Mouse (Mus musculus): ENCODE measurements around the gene Lsg1.

Gene Lsg1

DNA sequence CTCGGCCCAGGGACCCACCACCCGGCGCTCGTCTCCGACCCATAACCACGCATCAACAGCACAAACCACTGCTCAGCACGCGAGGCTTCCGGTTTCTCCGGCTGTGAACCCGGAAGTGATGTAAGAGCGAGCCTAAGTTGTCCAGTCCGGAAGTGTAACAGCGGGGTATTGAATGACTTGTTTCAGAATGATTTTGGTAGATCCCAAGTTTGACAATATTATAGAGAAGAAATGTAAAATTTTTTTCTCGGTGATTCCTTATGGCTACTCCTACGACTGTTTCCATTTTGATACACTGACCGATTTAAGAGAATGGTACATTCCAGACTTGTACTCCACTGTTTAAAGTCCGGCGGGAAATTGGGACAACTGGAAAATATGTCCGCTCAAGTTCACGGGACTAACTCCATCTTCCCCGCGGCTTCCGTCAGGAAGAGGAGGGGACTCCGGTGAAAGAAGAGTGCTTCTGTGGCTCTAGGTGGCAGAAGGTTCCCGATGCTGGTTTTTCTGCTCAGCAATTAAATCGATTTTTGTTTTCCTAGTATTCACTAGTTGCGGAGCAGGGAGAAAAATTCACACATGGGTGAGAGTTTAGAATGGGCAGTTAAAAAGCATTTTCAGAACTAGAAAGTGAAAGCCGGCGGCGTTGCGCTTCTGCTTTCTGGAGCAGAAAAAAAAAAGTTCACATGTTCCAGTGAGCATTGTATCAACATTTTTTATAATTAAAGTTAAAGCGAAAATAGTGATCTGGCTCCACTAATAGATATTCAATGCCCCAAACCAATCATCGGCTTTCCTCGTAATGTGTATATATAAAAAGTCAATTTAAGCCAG is at the start of gene Lsg1:
TSS of gene Lsg1 (minus strand) at position 99 of the 834 bp plus-strand sequence.
- peak; percentile 80 to 85 for DNase-seq (ENCODE audit: low spot score in 2 of 2)

DNA sequence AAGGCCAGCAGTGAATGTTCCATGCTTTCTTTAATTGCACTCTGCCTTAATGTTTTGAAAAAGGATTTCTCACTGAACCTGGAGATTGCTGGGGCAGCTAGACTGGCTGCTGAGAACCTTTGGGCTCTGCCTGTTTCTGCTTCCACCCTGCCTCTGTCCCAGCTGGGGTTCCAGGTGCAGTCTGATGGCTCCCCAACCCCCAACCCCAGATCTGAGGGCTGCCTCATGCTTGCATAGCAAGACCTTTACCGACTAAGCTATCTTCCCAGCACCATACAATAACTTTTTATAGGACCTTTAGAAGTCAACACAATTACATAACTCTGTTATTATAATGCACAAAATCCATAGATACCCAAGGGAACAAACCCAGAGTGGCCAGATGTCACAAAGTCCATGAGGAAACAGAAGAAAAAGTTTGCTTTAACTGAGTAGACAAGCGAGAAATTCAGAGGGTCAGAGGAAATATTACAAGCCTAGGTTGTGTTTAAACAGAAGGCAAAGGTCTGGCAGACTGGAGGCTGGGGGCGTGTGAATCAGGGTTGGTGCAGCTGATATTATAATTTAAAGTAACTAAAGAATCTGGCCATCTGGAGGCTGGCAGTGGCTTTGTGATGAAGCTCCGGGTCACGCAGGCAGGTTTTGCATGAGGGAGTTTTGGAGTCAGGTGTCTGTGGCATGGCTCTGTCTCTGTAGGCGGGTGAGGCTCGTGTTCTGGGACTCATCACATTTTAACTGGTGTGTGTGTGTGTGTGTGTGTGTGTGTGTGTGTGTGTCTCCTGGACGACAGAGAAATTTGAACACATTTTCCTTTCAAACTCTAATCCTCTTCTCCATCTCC is 46.7 kb upstream of the Lsg1 start:
- DNase-seq (ENCODE audit: low spot score in 2 of 2): no peak

DNA sequence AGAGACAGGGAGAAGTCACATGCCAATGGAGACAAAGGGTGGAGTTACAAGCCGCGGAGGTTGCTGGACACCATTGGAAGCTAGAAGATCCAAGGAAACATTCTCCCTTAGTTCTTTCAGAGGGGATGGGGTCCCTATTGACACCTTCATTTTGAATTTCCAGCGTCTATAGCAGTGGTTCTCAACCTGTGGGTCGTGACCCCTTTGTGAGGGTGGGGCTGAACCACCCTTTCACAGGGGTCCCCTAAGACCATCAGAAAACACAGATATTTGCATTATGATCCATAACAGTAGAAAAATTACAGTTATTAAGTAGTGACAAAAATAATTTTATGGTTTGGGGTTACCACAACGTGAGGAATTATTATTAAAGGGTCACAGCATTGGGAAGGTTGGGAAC is 42.1 kb upstream of the Lsg1 start:
- DNase-seq (ENCODE audit: low spot score in 2 of 2): no peak

DNA sequence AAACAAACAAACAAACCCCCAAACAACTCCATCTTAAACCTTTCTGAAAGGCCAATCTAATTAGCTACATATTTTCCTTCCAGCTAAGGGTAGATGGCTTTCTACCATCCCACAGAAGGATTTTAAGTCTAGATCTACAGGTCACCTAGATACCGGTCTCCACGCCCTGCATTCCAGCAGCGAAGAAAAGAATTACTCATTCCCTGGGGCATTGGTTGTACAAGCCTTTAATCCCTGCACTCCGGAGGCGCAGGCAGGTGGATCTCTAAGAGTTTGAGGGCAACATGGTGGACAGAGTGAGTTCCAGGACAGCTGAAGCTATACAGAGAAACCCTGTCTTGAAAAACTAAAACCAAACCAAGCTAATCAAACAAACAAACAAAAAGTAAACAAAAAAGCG is 41.0 kb upstream of the Lsg1 start:
- DNase-seq (ENCODE audit: low spot score in 2 of 2): no peak

DNA sequence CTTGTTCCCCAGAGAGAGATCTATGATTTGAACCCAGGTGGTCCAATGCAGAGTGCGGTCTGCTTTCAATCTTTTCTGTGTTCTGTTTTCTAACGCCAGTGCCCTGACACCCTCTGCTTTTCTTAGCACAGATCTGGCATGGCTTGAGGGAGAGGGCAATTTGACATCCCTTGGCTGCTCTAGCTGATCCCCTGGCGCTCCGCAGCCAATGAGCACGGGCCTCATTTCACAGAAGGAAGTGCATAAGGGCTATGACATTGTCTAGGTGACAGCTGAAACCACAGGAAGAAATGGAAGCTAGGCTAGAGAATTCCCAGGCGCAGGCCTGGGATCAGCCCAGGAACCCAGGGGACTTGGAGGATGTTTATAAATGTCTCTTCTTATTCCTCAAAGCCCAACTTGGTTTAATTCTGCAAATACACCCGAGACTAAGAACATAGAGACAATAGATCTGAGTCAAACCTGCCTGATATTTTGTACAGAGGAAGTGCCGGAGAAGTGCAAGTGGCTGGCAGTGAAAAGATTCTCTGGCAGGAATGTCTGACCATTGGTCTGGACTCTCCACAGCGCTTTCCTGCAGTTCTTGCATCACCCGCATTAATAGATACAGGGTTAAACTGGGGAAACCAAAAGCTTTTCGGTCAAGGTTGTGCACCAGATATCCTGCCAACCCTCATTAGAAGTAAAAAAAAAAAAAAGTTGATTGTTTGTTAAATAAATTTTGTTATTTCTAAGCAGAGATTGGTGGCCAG is 40.4 kb upstream of the Lsg1 start:
- no peak for DNase-seq (ENCODE audit: low spot score in 2 of 2)

DNA sequence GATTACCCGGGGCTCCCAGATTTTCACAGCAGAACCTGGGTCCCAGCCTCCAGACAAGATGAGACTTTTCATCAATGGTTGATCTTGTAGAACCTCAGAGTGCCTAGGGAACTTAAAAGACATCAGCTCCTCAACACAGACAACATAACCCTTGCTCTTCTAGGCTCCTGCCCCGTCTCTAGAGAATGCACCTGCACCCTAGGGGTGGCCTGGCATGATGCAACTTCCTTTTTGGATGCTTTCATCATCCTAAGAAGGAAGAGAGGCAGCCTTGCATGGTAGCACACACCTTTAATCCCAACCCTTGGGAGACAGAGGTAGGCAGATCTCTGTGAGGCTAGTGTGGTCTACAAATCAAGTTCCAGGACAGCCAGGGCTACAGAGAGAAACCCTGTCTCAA is 37.2 kb upstream of the Lsg1 start:
- no peak for DNase-seq (ENCODE audit: low spot score in 2 of 2)

DNA sequence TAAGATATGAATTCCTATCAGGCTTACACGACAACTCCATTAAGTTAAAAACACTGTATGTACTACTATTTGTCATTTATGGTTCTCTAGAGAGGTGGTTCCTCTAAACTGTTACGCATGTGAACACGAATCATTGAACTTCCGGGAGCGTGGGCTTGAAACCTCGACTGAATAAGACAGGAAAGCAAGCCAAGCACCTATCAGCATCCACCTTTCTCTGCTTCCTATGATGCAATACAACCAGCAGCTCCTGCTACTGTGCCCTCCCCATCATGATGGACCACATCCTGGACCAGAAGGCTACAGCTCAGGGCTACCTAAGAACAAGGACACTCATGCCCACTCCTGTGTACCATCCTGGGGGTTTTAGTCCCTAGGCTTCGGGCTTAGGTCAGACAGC is 36.3 kb upstream of the Lsg1 start:
- DNase-seq (ENCODE audit: low spot score in 2 of 2): no peak

DNA sequence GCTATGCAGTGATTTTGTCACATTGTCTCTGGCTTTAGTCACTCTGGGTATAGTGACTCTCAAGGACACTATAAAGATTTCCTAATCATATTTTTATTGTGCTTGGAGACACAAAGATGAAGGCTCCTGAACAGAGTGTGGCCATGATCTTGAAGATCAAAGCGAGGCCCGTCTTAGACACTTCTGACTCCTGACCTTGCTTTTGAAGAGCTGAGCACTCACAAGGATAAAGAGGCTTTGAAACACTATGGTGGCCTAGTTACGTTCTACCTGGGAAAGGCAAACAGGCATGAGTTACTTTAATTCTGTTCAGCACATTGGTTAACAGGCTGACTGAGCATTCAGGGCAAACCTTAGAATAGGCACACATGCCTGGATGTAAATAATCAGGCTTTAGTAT is 28.9 kb upstream of the Lsg1 start:
- no peak for DNase-seq (ENCODE audit: low spot score in 2 of 2)

DNA sequence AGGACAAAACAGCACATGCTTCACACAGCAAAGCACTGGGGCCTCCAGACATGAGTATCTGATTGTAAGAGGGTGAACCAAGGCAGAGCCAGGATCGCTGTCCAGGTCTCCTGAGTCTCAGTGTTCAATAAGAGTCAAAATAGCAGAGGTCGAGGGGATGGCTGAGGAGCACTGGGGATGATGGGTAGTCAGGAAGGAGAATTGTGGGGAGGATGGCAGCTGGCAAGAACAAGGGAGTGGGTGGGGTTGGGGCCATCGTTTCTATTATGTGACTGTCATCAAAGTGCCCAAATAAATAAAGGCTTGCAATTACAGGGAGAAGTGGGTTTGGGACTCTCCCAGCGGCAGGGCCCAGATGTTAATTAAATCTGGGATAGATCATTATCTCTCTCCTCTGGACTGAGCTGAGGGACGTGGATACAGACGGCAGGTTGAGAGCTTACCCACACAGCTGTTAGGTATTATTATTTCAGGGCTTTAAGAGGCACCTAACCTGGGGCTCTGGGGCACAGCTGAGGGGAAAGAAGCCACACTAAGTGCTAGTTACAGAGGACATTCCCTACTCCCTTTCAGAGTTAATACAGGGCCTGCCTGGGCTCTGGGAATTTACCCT is 27.4 kb upstream of the Lsg1 start:
- no peak for DNase-seq (ENCODE audit: low spot score in 2 of 2)

DNA sequence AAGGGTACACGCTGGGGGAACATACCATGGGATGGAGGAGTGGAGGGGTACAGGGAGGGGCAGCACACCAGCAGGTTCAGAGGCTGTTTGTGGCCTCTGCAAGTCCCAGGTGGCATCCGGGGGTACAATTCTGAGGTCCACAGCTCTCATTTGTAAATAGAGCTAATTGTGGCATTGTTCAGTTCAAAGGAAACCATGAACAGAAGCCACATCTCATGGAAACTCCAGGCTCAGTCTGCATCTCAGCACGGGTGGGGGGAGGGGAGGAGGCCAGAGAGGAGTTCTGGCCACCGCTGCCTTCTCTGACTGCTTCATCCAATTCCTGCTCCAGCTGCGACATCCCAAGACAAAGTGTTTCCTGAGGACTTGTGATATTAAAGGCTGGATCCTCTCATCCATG is 26.7 kb upstream of the Lsg1 start:
- no peak for DNase-seq (ENCODE audit: low spot score in 2 of 2)

DNA sequence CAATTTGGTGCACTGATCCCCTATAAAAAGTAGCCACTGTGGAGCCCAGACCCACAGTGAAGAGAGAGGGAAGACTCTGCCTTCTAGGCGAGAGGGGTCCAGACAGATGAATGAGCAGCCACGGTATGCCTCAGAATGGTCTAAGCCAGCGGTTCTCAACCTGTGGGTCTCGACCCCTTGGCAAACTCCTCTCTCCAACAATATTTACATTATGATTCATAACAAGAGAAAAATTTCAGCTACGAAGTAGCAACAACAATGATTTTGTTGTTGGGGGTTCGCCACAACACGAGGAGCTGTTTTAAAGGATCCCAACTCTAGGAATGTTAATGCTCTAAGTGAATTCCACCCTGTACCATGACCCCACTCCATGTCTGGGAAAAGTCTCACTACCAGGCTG is 25.7 kb upstream of the Lsg1 start:
- no peak for DNase-seq (ENCODE audit: low spot score in 2 of 2)

DNA sequence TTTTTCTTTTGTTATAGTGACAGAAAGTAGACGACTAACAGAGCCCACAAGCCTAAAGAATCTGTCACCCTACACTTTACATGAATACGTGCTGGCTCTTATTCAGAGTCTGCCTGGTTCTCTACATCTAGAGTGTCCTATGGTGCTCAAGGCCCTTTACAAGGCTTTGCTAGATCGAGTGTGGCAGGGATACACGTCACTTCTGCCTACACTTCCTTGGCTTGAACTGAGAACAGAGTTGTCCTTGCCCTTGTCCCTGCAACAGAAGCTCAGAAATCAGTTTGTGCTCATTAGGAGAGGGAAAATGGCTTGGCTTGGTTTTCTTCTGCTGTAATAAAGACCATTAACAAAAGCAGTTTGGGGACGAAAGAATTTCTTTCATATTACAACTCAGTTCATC is 23.9 kb upstream of the Lsg1 start:
- no peak for DNase-seq (ENCODE audit: low spot score in 2 of 2)

DNA sequence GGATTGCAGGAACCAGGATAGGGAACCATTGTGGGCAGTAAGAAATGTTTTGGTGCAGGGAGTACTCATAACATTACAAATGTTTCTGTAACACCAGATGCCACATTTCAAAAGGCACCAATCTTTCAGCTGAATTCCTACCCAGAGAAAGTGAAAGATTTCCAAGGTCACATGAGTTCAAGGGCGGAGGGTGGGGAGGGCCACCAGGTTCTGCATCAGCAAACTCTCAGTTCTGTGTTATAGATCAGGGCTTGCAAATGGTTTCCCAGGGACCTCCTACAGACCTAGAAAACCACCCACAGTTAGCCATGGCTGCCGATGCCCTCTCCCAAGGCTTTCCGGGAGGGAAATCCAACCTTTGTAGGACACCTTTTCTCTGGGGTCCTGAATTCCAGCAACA is 20.5 kb upstream of the Lsg1 start:
- DNase-seq (ENCODE audit: low spot score in 2 of 2): no peak

DNA sequence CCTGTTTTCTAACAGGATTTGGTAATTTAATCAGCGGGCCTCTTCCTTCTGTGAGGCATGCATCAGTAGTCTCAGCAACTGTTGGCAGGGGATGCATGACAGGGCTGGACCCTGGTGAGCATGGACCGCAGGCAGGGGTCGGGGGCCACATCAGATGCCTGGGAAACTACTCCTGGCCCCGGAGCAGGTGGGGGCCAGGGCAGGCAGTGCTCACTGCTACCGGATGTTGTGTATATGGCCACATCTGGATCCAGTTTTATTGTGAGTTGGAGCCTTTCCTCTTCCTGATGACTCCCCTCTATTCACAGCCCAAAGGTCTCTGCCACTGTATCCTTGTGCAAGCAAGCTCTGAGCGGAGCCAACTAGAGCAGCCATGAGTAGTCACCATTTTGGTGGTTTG is 18.1 kb upstream of the Lsg1 start:
- no peak for DNase-seq (ENCODE audit: low spot score in 2 of 2)

DNA sequence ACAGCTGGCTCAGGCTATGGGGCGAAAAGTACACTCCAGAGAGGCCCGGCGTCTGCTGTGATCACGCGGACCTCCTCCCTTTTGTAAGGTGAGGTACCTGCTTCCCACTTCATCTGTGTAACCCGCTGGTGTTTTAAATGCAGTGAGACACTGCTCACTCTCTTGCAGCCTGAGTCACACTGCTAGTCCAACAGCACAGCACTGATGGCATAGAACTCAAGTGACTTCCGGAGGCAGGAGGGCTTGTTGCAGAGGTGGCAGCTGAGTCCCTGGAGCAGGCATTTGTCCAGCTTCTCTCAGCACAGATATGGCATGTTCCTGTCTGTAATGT is 17.4 kb upstream of the Lsg1 start:
- no peak for DNase-seq (ENCODE audit: low spot score in 2 of 2)

DNA sequence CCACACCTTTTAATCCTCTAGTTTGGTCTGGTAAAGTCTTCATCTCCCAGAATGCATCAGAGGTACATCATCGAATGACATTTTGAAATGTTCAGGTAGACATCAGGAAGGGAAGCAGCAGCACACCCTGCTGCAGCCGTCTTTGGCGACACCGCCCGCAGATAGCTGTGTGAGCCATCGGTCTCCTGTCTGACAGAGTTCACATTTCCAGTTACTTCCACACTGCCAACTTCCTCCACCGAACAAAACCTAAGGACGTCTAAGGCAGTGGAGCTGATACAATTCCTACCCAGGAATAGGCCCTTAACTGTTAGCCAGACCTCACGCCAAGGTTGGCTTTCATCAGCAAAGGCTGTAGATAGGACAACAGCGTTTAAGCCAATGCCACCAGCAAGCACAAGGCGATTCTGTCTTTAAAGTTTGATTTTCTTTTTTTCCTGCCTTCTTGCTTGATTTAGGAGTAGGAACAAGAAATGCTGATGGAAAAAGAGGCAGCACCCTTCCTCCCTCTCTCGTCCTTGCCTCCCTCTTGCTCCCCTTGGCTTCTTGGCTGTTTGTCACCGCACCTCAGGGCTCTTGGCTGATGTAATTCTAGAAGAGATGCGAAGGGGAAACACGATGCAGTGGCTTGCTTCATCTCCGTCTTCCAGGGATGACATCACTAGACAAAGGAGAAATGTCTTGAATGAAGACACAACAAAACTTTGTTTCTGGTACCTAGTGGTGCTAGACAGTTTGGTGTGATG is 16.8 kb upstream of the Lsg1 start:
- no peak for DNase-seq (ENCODE audit: low spot score in 2 of 2)

DNA sequence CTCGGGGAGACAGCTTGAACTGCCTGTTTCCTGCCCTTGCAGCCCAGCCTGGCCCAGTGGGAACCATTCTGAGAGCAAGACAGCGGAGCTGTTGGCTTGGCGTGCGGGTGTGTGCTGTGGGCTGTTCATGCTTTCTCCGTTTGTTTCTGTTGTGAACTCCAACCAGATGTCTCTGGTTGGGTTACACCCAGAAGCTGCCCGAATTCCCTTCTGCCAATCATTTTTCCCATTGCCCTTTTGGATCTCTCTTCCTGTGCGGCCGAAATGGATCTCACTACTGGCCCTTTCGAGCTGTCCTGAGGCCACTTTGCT is 16.1 kb upstream of the Lsg1 start:
- DNase-seq (ENCODE audit: low spot score in 2 of 2): no peak

DNA sequence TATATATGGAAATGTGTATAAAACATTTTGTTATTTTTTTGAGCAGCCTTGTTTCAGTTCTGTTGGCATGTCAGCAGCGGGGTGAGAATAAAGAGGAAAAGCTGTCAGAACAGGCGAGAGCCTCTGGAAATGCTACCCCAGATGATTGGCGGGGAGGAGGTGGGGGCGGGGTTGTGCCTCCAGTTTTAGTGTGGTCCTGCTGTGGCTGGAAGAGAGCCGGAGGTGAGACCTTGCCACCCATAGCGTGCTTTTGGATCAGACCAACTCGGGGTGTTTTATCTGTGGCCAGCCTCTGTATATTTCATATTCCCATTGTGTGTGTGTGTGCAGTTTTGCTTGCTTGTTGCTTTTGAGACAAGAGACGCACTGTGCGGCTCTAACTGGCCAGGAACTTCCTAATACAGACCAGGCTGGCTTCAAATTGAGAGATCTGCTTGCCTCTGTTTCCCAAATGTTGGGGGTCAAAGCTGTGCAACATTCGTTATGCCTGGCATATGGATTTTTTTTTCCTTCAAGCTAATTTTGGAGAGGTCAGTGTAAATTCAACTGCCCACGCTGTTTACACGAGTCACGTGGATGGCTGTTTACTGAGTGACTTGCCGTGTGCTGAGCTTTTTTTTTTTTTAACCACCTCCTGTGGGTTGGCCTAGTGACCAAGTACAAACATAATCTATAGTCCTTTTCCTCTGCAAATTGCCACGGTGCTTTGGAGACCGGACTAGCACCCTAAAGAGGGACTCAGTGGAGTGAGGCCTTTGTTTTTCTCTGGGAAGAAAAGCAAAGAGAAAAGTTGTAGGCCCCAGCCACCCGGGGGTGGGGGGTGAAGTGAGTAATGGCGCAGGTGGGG is 15.5 kb upstream of the Lsg1 start:
- DNase-seq (ENCODE audit: low spot score in 2 of 2): no peak

DNA sequence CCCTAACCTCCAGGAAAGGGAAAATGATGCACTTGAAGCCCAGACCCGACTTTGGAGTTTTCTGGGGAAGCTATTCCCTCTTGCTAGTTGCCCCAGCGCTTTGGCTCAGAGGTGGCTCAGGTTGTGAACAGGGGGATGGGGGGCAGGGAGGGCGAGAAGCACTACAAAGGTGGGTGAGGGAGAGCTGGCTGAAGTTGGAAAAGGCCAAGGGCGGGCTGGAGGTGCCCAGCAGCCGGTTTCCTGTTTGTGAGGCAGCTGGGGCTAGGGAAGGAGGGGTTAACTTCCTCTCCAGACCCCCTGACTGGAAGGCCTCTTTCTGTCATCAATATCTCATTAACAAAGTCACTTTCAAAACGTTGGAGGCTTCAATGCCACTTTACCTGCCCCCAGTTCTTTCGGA is 14.6 kb upstream of the Lsg1 start:
- no peak for DNase-seq (ENCODE audit: low spot score in 2 of 2)

DNA sequence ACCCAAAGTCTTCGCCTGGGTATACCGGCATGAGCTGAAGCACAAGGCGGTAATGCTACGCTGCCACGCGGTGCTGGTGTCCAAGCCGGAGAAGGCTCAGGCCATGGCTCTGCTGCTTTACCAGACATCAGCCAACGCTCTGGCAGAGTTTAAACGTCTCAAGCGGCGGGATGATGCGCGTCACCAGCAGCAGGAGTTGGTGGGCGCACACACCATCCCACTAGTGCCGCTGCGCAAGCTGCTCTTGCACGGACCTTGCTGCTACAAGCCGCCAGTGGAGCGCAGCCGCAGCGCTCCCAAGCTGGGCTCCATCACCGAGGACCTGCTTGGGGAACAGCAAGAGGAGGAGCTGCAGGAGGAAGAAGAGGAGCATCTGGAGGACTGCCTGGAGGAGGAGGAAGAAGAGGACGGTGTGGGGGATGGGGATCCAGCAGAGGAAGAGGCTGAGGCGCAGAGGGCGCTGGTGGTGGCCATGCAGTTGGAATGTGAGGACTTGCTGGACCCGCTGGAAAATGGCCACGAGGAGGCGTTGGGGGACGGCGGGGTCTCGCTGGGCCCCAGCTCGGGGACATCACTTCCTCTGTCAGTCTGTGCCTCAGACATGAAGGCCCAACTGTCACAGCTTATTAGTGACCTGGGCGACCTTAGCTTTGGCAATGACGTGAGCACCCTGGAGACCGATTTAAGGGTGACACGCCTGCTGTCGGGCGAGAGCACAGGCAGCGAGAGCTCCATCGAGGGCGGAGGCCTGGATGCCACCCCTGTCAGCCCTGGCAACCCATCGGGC is 13.8 kb upstream of the Lsg1 start:
- peak in 1 of 2 experiments; percentile 33 for DNase-seq (ENCODE audit: low spot score in 2 of 2)

Measured in urinary bladder, postnatal 36 days (tissue).